Mouse (Mus musculus): Measurements from ENCODE around the gene Ttll1. TPM values are rescaled to one million over a fixed set of nuclear protein-coding genes. Genes with fewer than 3 reads are reported as not detected.
"Not testable (repeated sequence)": the region's sequence is repeated elsewhere in the genome, so short reads cannot be mapped to it uniquely, and the experiment has no call there.

The Ttll1 gene
- polyA plus RNA-seq, 1 experiment from 2014 or later: 12.7 TPM

- Histone ChIP-seq H3K27ac (peak within 1 kb of the TSS; percentile 57), H3K79me2 (ENCODE audit: inconsistent target) (peaks cover 48% of the 10 kb centered on the region)
- under 1% methylated on average over 79 of the region's 88 CpGs for WGBS (ENCODE audit: missing documents)
These were observed 46.4 kb downstream of the Ttll1 start, which contains the start of gene Pacsin2 for GRCm38 (mm10) chr15:83464083-83464904. Gene Pacsin2, minus strand, starts transcription at chr15:83464606.

GRCm38 (mm10) chr15:83463369-83464082 lies 47.2 kb downstream of the Ttll1 start:
- 22% methylated on average over 17 of the region's 17 CpGs for WGBS (ENCODE audit: missing documents)
- Histone ChIP-seq H3K27ac (peak overlapping the region; percentile 57), H3K36me3 (ENCODE audit: inconsistent target) (no peaks in the 10 kb centered on the region), H3K79me2 (ENCODE audit: inconsistent target) (peaks cover 55% of the 10 kb centered on the region), H3K4me3 (ENCODE audit: inconsistent target) (peak overlapping the region; percentile 89)

More at GRCm38 (mm10) chr15:83464083-83464904, 46.4 kb downstream of the Ttll1 start, which contains the start of gene Pacsin2:
- Histone ChIP-seq H3K4me3 (ENCODE audit: inconsistent target) (peak within 1 kb of the TSS; percentile 89), H3K36me3 (ENCODE audit: inconsistent target) (no peaks in the 10 kb centered on the region)

GRCm38 (mm10) chr15:83462349-83462748 lies 48.3 kb downstream of the Ttll1 start:
- H3K4me3 ChIP-seq (ENCODE audit: inconsistent target); H3K27ac ChIP-seq; H3K36me3 ChIP-seq (ENCODE audit: inconsistent target): not testable (repeated sequence)
- 95% methylated on average over 5 of the region's 8 CpGs for WGBS (ENCODE audit: missing documents)
- H3K79me2 ChIP-seq (ENCODE audit: inconsistent target): peaks cover 67% of the 10 kb centered on the region

DNA sequence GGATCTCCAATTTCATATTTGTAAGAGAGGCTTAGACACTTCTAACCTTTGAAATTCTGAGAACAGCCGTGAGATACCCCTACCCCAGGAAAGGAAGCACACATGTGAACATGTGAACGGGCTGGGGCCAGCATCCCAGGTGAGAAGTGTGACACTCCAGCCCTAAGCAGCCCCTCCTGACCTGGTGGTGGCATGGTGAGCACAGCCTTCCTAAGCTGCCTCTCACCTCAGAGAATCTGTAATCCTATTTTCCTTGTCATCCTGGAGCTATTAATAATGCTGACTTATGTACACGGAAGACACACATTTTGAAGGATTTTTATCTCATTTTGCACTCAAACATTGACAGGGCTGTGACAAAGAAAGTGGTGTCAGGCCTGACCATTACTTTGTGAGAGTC lies 49.8 kb downstream of the Ttll1 start:
- Histone ChIP-seq H3K79me2 (ENCODE audit: inconsistent target) (peaks cover 82% of the 10 kb centered on the region), H3K27ac (no peak overlapping the region), H3K36me3 (ENCODE audit: inconsistent target) (no peaks in the 10 kb centered on the region), H3K4me3 (ENCODE audit: inconsistent target) (no peak overlapping the region)
- WGBS (ENCODE audit: missing documents): 97% methylated on average over 3 of the region's 3 CpGs

GRCm38 (mm10) chr15:83457541-83457940 lies 53.2 kb downstream of the Ttll1 start:
- H3K79me2 ChIP-seq (ENCODE audit: inconsistent target): peaks cover 100% of the 10 kb centered on the region
- H3K4me3 ChIP-seq (ENCODE audit: inconsistent target): no peak overlapping the region
- 67% methylated on average over 1 of the region's 1 CpGs for WGBS (ENCODE audit: missing documents)
- no peak overlapping the region for H3K27ac ChIP-seq
- H3K36me3 ChIP-seq (ENCODE audit: inconsistent target): no peaks in the 10 kb centered on the region

DNA sequence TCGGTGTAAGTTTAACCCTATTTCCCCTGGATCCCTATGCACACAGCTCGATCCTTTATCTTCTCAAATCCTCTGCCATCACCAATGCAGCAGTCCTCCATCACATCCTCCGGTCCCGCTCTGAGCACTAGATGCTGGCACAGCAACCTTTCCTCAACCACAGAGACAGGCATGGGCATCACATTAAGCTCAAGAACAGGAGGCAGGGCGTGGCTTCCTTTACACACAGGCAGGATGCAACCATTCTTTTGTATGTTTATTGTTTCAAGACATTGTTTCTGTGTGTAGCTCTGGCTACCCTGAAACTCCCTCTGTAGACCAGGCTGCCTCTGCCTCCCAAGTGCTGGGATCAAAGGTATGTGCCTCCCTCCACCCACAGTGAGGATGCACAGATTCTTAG lies 55.1 kb downstream of the Ttll1 start:
- H3K27ac ChIP-seq: no peak overlapping the region
- no peak overlapping the region for H3K4me3 ChIP-seq (ENCODE audit: inconsistent target)
- no peaks in the 10 kb centered on the region for H3K36me3 ChIP-seq (ENCODE audit: inconsistent target)
- 96% methylated on average over 5 of the region's 5 CpGs for WGBS (ENCODE audit: missing documents)
- peaks cover 100% of the 10 kb centered on the region for H3K79me2 ChIP-seq (ENCODE audit: inconsistent target)

GRCm38 (mm10) chr15:83455034-83455433 lies 55.7 kb downstream of the Ttll1 start:
- Histone ChIP-seq H3K4me3 (ENCODE audit: inconsistent target) (no peak overlapping the region), H3K36me3 (ENCODE audit: inconsistent target) (no peaks in the 10 kb centered on the region)

DNA sequence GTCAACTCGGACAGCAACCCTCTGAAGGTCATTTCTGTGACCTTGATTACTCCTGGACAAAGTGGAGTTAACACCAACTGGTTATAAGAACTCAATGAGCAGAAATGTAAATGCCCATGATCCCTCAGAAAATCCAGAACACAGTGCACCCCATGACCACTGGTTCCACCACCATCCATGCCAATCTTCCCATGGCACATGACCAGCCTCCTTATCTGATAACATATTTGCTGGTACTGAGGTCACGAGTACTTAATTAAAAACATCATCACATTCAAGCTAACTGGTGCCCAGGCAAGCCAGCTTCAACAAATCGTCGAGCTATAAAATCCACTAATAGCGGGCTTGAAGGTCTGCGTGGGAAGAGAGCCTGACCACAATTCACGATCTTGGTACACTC lies 56.3 kb downstream of the Ttll1 start:
- H3K36me3 ChIP-seq (ENCODE audit: inconsistent target): no peaks in the 10 kb centered on the region
- 81% methylated on average over 7 of the region's 7 CpGs for WGBS (ENCODE audit: missing documents)
- H3K4me3 ChIP-seq (ENCODE audit: inconsistent target): no peak overlapping the region
- peaks cover 100% of the 10 kb centered on the region for H3K79me2 ChIP-seq (ENCODE audit: inconsistent target)
- H3K27ac ChIP-seq: no peak overlapping the region

More at GRCm38 (mm10) chr15:83455034-83455433, 55.7 kb downstream of the Ttll1 start:
- 67% methylated on average over 3 of the region's 3 CpGs for WGBS (ENCODE audit: missing documents)
- Histone ChIP-seq H3K79me2 (ENCODE audit: inconsistent target) (peaks cover 100% of the 10 kb centered on the region), H3K27ac (no peak overlapping the region)

- 90% methylated on average over 3 of the region's 3 CpGs for WGBS (ENCODE audit: missing documents)
- H3K36me3 ChIP-seq (ENCODE audit: inconsistent target): no peaks in the 10 kb centered on the region
- H3K79me2 ChIP-seq (ENCODE audit: inconsistent target): peaks cover 100% of the 10 kb centered on the region
- H3K4me3 ChIP-seq (ENCODE audit: inconsistent target): no peak overlapping the region
- H3K27ac ChIP-seq: no peak overlapping the region
These were observed 56.8 kb downstream of the Ttll1 start for GRCm38 (mm10) chr15:83453879-83454278.

DNA sequence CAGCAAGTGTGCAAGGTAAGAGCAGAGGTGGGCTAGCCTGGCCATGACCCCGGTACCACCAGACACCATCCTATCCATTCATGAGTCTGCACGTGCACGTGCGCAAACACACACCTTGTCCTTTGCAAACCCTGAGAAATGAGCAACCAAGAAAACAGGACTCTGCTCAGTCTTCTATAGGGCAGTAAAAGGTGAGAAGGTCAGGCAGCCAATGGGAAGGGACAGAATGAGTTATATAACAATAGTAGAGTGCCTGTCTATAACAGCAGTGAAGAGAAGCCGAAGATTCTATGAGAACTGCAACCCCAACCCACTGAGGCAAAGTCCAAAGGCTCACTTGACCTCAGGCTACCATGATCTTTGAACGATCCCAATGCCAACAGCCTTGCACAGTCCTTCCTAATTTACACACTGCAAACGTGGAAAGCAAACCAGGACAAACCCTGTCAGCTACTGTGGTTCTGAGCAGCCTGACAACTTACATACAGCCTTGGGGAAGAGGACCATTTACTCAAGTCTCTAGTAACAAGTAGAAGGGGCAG lies 58.4 kb downstream of the Ttll1 start:
- WGBS (ENCODE audit: missing documents): 48% methylated on average over 7 of the region's 7 CpGs
- Histone ChIP-seq H3K27ac (0 out of 2 replicates have a peak overlapping the region, but pooled peaks have one; percentile 29), H3K4me3 (ENCODE audit: inconsistent target) (no peak overlapping the region), H3K36me3 (ENCODE audit: inconsistent target) (no peaks in the 10 kb centered on the region), H3K79me2 (ENCODE audit: inconsistent target) (peaks cover 100% of the 10 kb centered on the region)

DNA sequence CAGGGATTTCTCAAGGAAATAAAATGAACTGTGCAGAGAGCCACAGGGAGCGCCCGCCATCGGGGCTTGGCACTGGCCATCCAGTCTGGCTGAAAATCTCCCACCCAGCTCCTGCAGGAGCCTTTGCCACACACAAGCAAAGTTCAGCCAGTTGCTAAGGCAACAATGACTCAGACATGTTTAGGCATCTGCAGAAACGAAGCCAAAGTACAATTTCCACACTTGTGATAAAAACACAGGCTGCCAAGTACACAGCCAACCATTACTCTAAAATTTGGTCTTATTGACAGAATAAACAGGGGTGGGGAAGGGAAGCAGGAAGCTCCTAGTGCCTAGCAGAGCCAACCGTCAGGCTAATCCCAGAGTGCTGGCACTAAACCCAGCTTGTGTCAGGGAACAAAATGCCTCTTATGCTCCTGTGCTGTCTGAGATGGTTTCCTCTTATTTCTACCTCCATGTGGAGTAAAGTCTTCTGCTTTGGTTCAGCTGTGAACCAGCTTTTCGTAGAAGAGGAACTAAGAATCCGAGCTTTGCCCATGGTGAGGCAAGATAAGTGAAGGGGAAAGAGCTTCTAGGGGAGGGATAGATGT lies 59.0 kb downstream of the Ttll1 start:
- 37% methylated on average over 7 of the region's 7 CpGs for WGBS (ENCODE audit: missing documents)
- no peak overlapping the region for H3K4me3 ChIP-seq (ENCODE audit: inconsistent target)
- H3K27ac ChIP-seq: peak overlapping the region; percentile 29; the same call in 1 of the 2 replicates
- H3K79me2 ChIP-seq (ENCODE audit: inconsistent target): peaks cover 100% of the 10 kb centered on the region
- H3K36me3 ChIP-seq (ENCODE audit: inconsistent target): no peaks in the 10 kb centered on the region

DNA sequence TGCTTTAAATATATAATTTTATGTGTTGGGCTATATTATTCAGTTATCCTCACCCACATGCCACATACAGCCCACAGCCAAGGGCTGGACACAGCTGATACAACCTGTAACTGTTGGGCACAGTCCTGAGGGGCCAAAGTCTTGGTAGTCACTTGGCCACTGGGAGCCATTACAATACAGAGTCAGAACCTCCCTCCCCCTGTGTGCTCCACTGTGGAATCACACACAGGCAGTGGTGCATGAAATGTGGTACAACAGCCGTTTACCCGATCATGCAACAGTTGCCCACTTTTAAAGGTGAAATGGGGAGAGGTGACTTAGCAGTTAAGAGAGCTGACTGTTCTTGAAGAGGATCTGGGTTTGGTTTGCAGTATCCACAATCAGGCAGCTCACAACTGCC lies 60.7 kb downstream of the Ttll1 start:
- no peak overlapping the region for H3K27ac ChIP-seq
- H3K4me3 ChIP-seq (ENCODE audit: inconsistent target): no peak overlapping the region
- 90% methylated on average over 2 of the region's 2 CpGs for WGBS (ENCODE audit: missing documents)
- H3K79me2 ChIP-seq (ENCODE audit: inconsistent target): peaks cover 100% of the 10 kb centered on the region
- H3K36me3 ChIP-seq (ENCODE audit: inconsistent target): no peaks in the 10 kb centered on the region

GRCm38 (mm10) chr15:83448646-83449045 lies 62.0 kb downstream of the Ttll1 start:
- H3K27ac ChIP-seq: peak overlapping the region; percentile 19; the same call in 1 of the 2 replicates
- WGBS (ENCODE audit: missing documents): 81% methylated on average over 5 of the region's 5 CpGs
- no peaks in the 10 kb centered on the region for H3K36me3 ChIP-seq (ENCODE audit: inconsistent target)
- no peak overlapping the region for H3K4me3 ChIP-seq (ENCODE audit: inconsistent target)
- peaks cover 100% of the 10 kb centered on the region for H3K79me2 ChIP-seq (ENCODE audit: inconsistent target)

DNA sequence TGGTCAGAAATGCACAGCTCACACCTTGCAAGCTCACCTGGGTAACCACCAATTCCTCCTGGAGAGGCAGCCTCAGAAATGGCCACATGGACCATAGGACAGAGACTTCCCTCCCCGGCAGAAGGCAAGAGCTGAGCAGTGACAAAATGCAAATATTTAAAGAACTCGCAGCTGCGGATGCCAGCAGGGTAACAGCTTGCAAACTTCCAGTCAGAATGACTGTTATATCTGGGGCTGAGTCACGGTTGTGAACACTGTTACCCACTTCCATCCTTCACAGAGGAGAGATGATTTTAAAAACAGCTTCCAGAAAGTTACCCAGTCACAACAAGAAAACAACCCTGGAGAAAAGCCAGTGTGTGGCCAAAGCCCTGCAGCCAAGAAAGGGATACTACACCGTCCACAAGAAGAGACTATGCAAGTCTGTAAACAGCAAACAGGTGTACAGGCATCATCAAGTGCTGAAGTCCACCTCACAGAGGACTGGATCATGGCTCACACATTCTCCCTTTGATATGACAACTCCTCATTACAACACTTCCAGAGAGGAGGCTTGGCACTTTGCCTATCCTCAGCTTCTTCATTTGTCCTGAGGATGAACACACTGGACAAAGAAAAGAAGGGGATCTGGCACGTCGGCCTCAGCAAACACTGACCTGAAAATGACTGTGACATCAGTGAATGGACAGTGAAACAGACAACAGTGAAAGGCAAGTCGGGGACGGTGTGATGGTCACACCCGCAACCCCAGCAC lies 62.7 kb downstream of the Ttll1 start:
- H3K36me3 ChIP-seq (ENCODE audit: inconsistent target): no peaks in the 10 kb centered on the region
- peak overlapping the region; percentile 19 for H3K27ac ChIP-seq
- no peak overlapping the region for H3K4me3 ChIP-seq (ENCODE audit: inconsistent target)
- WGBS (ENCODE audit: missing documents): 48% methylated on average over 10 of the region's 10 CpGs
- H3K79me2 ChIP-seq (ENCODE audit: inconsistent target): peaks cover 100% of the 10 kb centered on the region

Data from macrophage (primary cell).